Mouse (Mus musculus): Measurements from ENCODE around the gene Pecam1. TPM values are rescaled to one million over a fixed set of nuclear protein-coding genes. Genes with fewer than 3 reads are reported as not detected.
"Not testable (repeated sequence)": the region's sequence is repeated elsewhere in the genome, so short reads cannot be mapped to it uniquely, and the experiment has no call there.

Gene Pecam1
- polyA plus RNA-seq, 1 experiment from 2014 or later, result 69.9 TPM

DNA sequence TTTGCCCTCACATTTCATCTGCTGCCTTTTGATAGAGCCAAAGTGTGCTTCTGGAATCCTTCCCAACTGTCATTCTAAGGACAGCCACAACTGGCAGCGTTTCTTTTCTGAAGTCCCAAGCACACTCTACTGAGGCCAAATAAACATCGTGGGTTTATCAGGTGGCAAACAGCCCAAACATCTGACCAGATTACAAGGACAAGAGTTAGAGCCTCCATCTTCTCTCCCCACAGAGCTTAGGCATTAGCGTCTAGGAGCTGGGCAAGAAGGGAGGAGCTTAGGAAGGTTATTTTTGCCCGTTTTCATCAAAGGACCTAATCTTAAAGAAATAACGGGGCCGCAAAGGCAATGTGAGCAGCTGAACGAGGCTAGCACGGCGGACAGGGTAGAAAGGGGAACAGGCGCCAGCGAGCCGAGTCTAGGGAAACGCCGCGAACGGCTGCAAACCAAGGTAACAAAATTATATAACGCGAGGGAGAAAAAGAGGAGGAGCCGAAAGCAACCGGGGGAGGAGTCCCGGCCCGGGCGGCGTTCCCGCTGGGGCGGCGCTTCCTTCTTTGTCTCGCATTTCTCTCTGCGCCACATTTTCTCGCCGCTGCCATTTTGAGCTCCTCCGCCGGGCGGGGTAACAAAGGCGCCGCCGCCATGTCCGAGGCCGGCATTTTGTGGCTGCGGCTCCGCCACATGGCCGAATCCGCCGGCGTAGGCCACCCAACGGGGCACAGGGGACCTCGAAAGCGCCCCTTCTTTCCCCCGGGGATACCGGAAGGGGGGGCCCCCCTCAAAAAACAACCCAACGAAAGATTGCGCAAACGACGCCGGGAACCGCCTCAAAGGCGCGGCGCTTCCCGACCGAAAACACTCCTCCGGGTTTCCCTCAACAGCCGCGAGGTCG lies 37.0 kb upstream of the Pecam1 start:
- peak overlapping the region; percentile 95 to 97 for H3K27ac ChIP-seq (replicated peaks in 1 of 2; ENCODE audit: control insufficient read depth in 1 of 2, insufficient read depth in 1 of 2, low read depth in 2 of 2, low read length in 2 of 2)
- peaks cover 58% of the 10 kb centered on the region for H3K36me3 ChIP-seq (ENCODE audit: control insufficient read depth, insufficient read depth, low read length)
- H3K9ac ChIP-seq (ENCODE audit: low read length), result peak overlapping the region; percentile 87
- H3K4me2 ChIP-seq (ENCODE audit: low read length), result peak overlapping the region; percentile 85
- under 1% methylated on average over 63 of the region's 65 CpGs for WGBS
- no peak; the same call in 1 of the 2 replicates for ATAC-seq (ENCODE audit: insufficient number of reproducible peaks, insufficient read depth, low FRiP score, low read depth)
- peak overlapping the region; percentile 79 to 94 for H3K4me3 ChIP-seq (ENCODE audit: control insufficient read depth in 1 of 2, insufficient read depth in 1 of 2, low read depth in 1 of 2, low read length in 2 of 2)
- H3K9me3 ChIP-seq (ENCODE audit: control insufficient read depth, low read length), result no peaks in the 10 kb centered on the region
- H3K4me1 ChIP-seq (ENCODE audit: control insufficient read depth in 2 of 2, insufficient read depth in 2 of 2, low read length in 2 of 2), result peaks cover 0 to 26% of the 10 kb centered on the region in 2 experiments; a peak in 2 of 4 replicates
- H3K27me3 ChIP-seq (ENCODE audit: control insufficient read depth, insufficient read depth, low read length), result no peaks in the 10 kb centered on the region

GRCm38 (mm10) chr11:106785043-106785442 lies 34.6 kb upstream of the Pecam1 start:
- peak overlapping the region; percentile 87; the same call in 1 of the 2 replicates for H3K9ac ChIP-seq (ENCODE audit: low read length)
- H3K4me1 ChIP-seq (ENCODE audit: control insufficient read depth in 2 of 2, insufficient read depth in 2 of 2, low read length in 2 of 2), result peaks cover 0 to 21% of the 10 kb centered on the region in 2 experiments; a peak in 2 of 4 replicates
- H3K4me3 ChIP-seq (ENCODE audit: control insufficient read depth in 1 of 2, insufficient read depth in 1 of 2, low read depth in 1 of 2, low read length in 2 of 2), result no peak overlapping the region
- peak overlapping the region; percentile 85; the same call in 1 of the 2 replicates for H3K4me2 ChIP-seq (ENCODE audit: low read length)
- no peaks in the 10 kb centered on the region for H3K27me3 ChIP-seq (ENCODE audit: control insufficient read depth, insufficient read depth, low read length)
- no peak for ATAC-seq (ENCODE audit: insufficient number of reproducible peaks, insufficient read depth, low FRiP score, low read depth)
- WGBS, result 67% methylated on average over 1 of the region's 1 CpGs
- H3K9me3 ChIP-seq (ENCODE audit: control insufficient read depth, low read length), result no peaks in the 10 kb centered on the region
- H3K27ac ChIP-seq (replicated peaks in 1 of 2; ENCODE audit: control insufficient read depth in 1 of 2, insufficient read depth in 1 of 2, low read depth in 2 of 2, low read length in 2 of 2), result no peak overlapping the region
- H3K36me3 ChIP-seq (ENCODE audit: control insufficient read depth, insufficient read depth, low read length), result peaks cover 74% of the 10 kb centered on the region

- 92% methylated on average over 2 of the region's 2 CpGs for WGBS
- Histone ChIP-seq H3K36me3 (ENCODE audit: control insufficient read depth, insufficient read depth, low read length) (peaks cover 79% of the 10 kb centered on the region), H3K9ac (ENCODE audit: low read length) (no peak overlapping the region), H3K4me3 (ENCODE audit: control insufficient read depth in 1 of 2, insufficient read depth in 1 of 2, low read depth in 1 of 2, low read length in 2 of 2) (no peak overlapping the region), H3K27me3 (ENCODE audit: control insufficient read depth, insufficient read depth, low read length) (no peaks in the 10 kb centered on the region), H3K9me3 (ENCODE audit: control insufficient read depth, low read length) (no peaks in the 10 kb centered on the region), H3K4me2 (ENCODE audit: low read length) (no peak overlapping the region), H3K27ac (replicated peaks in 1 of 2; ENCODE audit: control insufficient read depth in 1 of 2, insufficient read depth in 1 of 2, low read depth in 2 of 2, low read length in 2 of 2) (no peak overlapping the region), H3K4me1 (ENCODE audit: control insufficient read depth in 2 of 2, insufficient read depth in 2 of 2, low read length in 2 of 2) (peaks cover 0 to 22% of the 10 kb centered on the region in 2 experiments; a peak in 2 of 4 replicates)
- no peak for ATAC-seq (ENCODE audit: insufficient number of reproducible peaks, insufficient read depth, low FRiP score, low read depth)
Measured at GRCm38 (mm10) chr11:106784476-106784875, 34.0 kb upstream of the Pecam1 start.

DNA sequence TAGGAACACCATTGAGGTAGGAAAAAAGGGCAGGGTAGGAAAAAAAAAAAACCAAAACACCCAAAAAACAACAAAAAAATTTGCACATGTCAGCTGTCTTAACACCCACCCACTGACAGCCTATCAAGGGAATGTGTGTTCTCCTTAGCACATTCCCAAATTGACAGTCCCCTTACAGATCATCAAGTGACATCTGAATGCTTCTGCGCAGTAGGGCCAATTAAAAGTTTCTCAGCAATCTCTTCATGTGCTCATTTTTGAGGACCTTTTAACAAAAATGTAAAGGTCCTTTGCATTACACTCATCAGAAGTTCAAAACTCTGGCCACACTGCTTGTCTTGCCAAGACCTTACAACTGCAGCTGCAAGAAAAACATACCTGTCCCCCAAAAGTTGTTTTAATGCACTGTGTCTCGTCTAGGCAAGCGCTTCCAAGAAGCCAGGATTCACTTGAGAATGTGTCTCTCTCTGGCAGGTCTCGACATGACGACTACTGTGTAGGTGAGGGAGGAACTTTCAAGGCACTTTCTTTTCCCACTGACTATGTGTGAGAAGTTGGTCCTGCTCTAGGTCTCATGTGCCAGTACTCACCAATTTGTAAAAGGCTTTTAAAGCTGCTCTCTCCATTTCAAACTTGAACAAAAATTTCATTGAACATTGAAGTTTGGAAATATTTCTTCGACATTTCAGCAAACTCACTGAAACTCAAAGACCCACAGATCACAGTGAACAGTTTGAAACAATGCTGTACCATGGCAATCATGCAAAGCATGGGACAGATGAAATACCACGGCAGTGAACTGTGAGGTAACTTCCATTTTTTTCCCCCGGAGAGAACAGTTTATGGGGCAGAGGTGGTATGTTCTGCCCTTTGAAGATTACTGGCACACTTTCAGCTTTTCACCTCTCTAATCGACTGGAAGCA lies 32.7 kb upstream of the Pecam1 start:
- Histone ChIP-seq H3K9ac (ENCODE audit: low read length) (no peak overlapping the region), H3K4me2 (ENCODE audit: low read length) (no peak overlapping the region), H3K27me3 (ENCODE audit: control insufficient read depth, insufficient read depth, low read length) (no peaks in the 10 kb centered on the region), H3K27ac (replicated peaks in 1 of 2; ENCODE audit: control insufficient read depth in 1 of 2, insufficient read depth in 1 of 2, low read depth in 2 of 2, low read length in 2 of 2) (no peak overlapping the region), H3K9me3 (ENCODE audit: control insufficient read depth, low read length) (no peaks in the 10 kb centered on the region), H3K4me3 (ENCODE audit: control insufficient read depth in 1 of 2, insufficient read depth in 1 of 2, low read depth in 1 of 2, low read length in 2 of 2) (no peak overlapping the region), H3K36me3 (ENCODE audit: control insufficient read depth, insufficient read depth, low read length) (peaks cover 79% of the 10 kb centered on the region), H3K4me1 (ENCODE audit: control insufficient read depth in 2 of 2, insufficient read depth in 2 of 2, low read length in 2 of 2) (peaks cover 0 to 22% of the 10 kb centered on the region in 2 experiments; a peak in 2 of 4 replicates)
- no peak for ATAC-seq (ENCODE audit: insufficient number of reproducible peaks, insufficient read depth, low FRiP score, low read depth)
- 80% methylated on average over 9 of the region's 9 CpGs for WGBS

- H3K27ac ChIP-seq (replicated peaks in 1 of 2; ENCODE audit: control insufficient read depth in 1 of 2, insufficient read depth in 1 of 2, low read depth in 2 of 2, low read length in 2 of 2); H3K4me3 ChIP-seq (ENCODE audit: control insufficient read depth in 1 of 2, insufficient read depth in 1 of 2, low read depth in 1 of 2, low read length in 2 of 2); H3K9ac ChIP-seq (ENCODE audit: low read length); H3K9me3 ChIP-seq (ENCODE audit: control insufficient read depth, low read length); H3K4me2 ChIP-seq (ENCODE audit: low read length); ATAC-seq (ENCODE audit: insufficient number of reproducible peaks, insufficient read depth, low FRiP score, low read depth); H3K27me3 ChIP-seq (ENCODE audit: control insufficient read depth, insufficient read depth, low read length): not testable (repeated sequence)
- peaks cover 0 to 29% of the 10 kb centered on the region in 2 experiments; a peak in 2 of 4 replicates for H3K4me1 ChIP-seq (ENCODE audit: control insufficient read depth in 2 of 2, insufficient read depth in 2 of 2, low read length in 2 of 2)
- peaks cover 77% of the 10 kb centered on the region for H3K36me3 ChIP-seq (ENCODE audit: control insufficient read depth, insufficient read depth, low read length)
- 84% methylated on average over 7 of the region's 7 CpGs for WGBS
Measured at GRCm38 (mm10) chr11:106782271-106782670, 31.8 kb upstream of the Pecam1 start.

- H3K4me2 ChIP-seq (ENCODE audit: low read length), result no peak overlapping the region
- H3K4me3 ChIP-seq (ENCODE audit: control insufficient read depth in 1 of 2, insufficient read depth in 1 of 2, low read depth in 1 of 2, low read length in 2 of 2), result no peak overlapping the region
- no peak overlapping the region; a peak in 1 of 4 replicates for H3K27ac ChIP-seq (replicated peaks in 1 of 2; ENCODE audit: control insufficient read depth in 1 of 2, insufficient read depth in 1 of 2, low read depth in 2 of 2, low read length in 2 of 2)
- no peaks in the 10 kb centered on the region for H3K27me3 ChIP-seq (ENCODE audit: control insufficient read depth, insufficient read depth, low read length)
- no peaks in the 10 kb centered on the region for H3K9me3 ChIP-seq (ENCODE audit: control insufficient read depth, low read length)
- WGBS, result 75% methylated on average over 6 of the region's 6 CpGs
- H3K9ac ChIP-seq (ENCODE audit: low read length), result no peak overlapping the region; the same call in 1 of the 2 replicates
- peaks cover 0 to 19% of the 10 kb centered on the region in 2 experiments; a peak in 2 of 4 replicates for H3K4me1 ChIP-seq (ENCODE audit: control insufficient read depth in 2 of 2, insufficient read depth in 2 of 2, low read length in 2 of 2)
- peaks cover 75% of the 10 kb centered on the region for H3K36me3 ChIP-seq (ENCODE audit: control insufficient read depth, insufficient read depth, low read length)
- no peak for ATAC-seq (ENCODE audit: insufficient number of reproducible peaks, insufficient read depth, low FRiP score, low read depth)
Measured at GRCm38 (mm10) chr11:106780590-106781220, 30.3 kb upstream of the Pecam1 start.

DNA sequence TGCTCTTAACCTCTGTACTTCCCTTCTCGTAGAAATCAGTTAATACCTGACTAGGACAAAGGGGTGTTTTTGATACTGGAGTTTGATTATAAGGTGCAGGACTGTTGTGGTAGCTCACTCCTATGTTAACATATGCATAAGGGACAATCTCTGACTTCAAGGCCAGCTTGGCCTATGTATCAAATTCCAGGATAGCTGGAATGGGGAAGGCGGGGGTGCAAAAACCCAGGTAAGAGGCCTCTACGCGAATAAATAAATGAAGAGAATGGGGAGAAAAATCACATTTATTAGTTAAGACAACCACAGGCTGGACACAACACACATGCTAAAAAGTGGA lies 29.6 kb upstream of the Pecam1 start:
- Histone ChIP-seq H3K9me3 (ENCODE audit: control insufficient read depth, low read length) (no peaks in the 10 kb centered on the region), H3K4me3 (ENCODE audit: control insufficient read depth in 1 of 2, insufficient read depth in 1 of 2, low read depth in 1 of 2, low read length in 2 of 2) (peak overlapping the region in 1 of 2 experiments; percentile 68; a peak in 1 of 4 replicates), H3K36me3 (ENCODE audit: control insufficient read depth, insufficient read depth, low read length) (peaks cover 75% of the 10 kb centered on the region), H3K9ac (ENCODE audit: low read length) (peak overlapping the region; percentile 87; the same call in 1 of the 2 replicates), H3K27me3 (ENCODE audit: control insufficient read depth, insufficient read depth, low read length) (no peaks in the 10 kb centered on the region), H3K4me1 (ENCODE audit: control insufficient read depth in 2 of 2, insufficient read depth in 2 of 2, low read length in 2 of 2) (peaks cover 0 to 13% of the 10 kb centered on the region in 2 experiments; a peak in 1 of 4 replicates), H3K4me2 (ENCODE audit: low read length) (peak overlapping the region; percentile 79), H3K27ac (replicated peaks in 1 of 2; ENCODE audit: control insufficient read depth in 1 of 2, insufficient read depth in 1 of 2, low read depth in 2 of 2, low read length in 2 of 2) (peak overlapping the region; percentile 81 to 97; a peak in 3 of 4 replicates)
- WGBS, result 70% methylated on average over 4 of the region's 4 CpGs
- ATAC-seq (ENCODE audit: insufficient number of reproducible peaks, insufficient read depth, low FRiP score, low read depth), result no peak

Measured in heart, embryonic 14.5 days (tissue).